Mouse (Mus musculus): Measurements from ENCODE around the gene B230118H07Rik. TPM values are rescaled to one million over a fixed set of nuclear protein-coding genes. Genes with fewer than 3 reads are reported as not detected.
"Not testable (repeated sequence)": the region's sequence is repeated elsewhere in the genome, so short reads cannot be mapped to it uniquely, and the experiment has no call there.

The B230118H07Rik gene
- polyA plus RNA-seq, 1 experiment from 2014 or later = 58.7 TPM

- Histone ChIP-seq H3K36me3 (no peaks in the 10 kb centered on the region), H3K27me3 (no peaks in the 10 kb centered on the region), H3K9me3 (replicated peaks) (no peaks in the 10 kb centered on the region), H3K4me2 (no peak overlapping the region), H3K4me1 (peaks cover 4% of the 10 kb centered on the region; the same call in 1 of the 2 replicates), H3K4me3 (replicated peaks) (no peak overlapping the region), H3K9ac (no peak overlapping the region), H3K27ac (peak overlapping the region; percentile 56; the same call in 1 of the 2 replicates)
- peak; percentile 52 for ATAC-seq (replicated peaks; ENCODE audit: low FRiP score)
- WGBS = 51% methylated on average over 8 of the region's 8 CpGs
Measured at GRCm38 (mm10) chr2:101543704-101544417, 105.5 kb downstream of the B230118H07Rik start.

- H3K27ac ChIP-seq; H3K4me1 ChIP-seq; ATAC-seq (replicated peaks; ENCODE audit: low FRiP score); H3K9me3 ChIP-seq (replicated peaks); H3K27me3 ChIP-seq; H3K4me3 ChIP-seq (replicated peaks); H3K4me2 ChIP-seq; H3K36me3 ChIP-seq; H3K9ac ChIP-seq: not testable (repeated sequence)
- 90% methylated on average over 6 of the region's 6 CpGs for WGBS
Measured at GRCm38 (mm10) chr2:101536887-101537286, 112.4 kb downstream of the B230118H07Rik start.

GRCm38 (mm10) chr2:101533741-101534140 is 115.6 kb downstream of the B230118H07Rik start:
- Histone ChIP-seq H3K36me3 (no peaks in the 10 kb centered on the region), H3K9me3 (replicated peaks) (no peaks in the 10 kb centered on the region), H3K4me2 (no peak overlapping the region), H3K9ac (no peak overlapping the region), H3K4me3 (replicated peaks) (no peak overlapping the region), H3K4me1 (no peaks in the 10 kb centered on the region), H3K27ac (no peak overlapping the region), H3K27me3 (no peaks in the 10 kb centered on the region)
- 59% methylated on average over 2 of the region's 2 CpGs for WGBS
- no peak for ATAC-seq (replicated peaks; ENCODE audit: low FRiP score)

GRCm38 (mm10) chr2:101525503-101526381 is 123.6 kb downstream of the B230118H07Rik start:
- no peaks in the 10 kb centered on the region for H3K9me3 ChIP-seq (replicated peaks)
- no peak overlapping the region for H3K27ac ChIP-seq
- H3K4me1 ChIP-seq = no peaks in the 10 kb centered on the region
- H3K36me3 ChIP-seq = no peaks in the 10 kb centered on the region
- no peak overlapping the region for H3K4me2 ChIP-seq
- H3K4me3 ChIP-seq (replicated peaks) = no peak overlapping the region
- no peak overlapping the region for H3K9ac ChIP-seq
- no peak for ATAC-seq (replicated peaks; ENCODE audit: low FRiP score)
- H3K27me3 ChIP-seq = no peaks in the 10 kb centered on the region
- 71% methylated on average over 6 of the region's 6 CpGs for WGBS

GRCm38 (mm10) chr2:101525091-101525490 is 124.2 kb downstream of the B230118H07Rik start:
- H3K4me1 ChIP-seq = no peaks in the 10 kb centered on the region
- no peak overlapping the region for H3K4me3 ChIP-seq (replicated peaks)
- H3K27ac ChIP-seq = no peak overlapping the region
- no peaks in the 10 kb centered on the region for H3K27me3 ChIP-seq
- no peak overlapping the region for H3K9ac ChIP-seq
- no peaks in the 10 kb centered on the region for H3K9me3 ChIP-seq (replicated peaks)
- WGBS = 94% methylated on average over 4 of the region's 4 CpGs
- ATAC-seq (replicated peaks; ENCODE audit: low FRiP score) = no peak
- no peaks in the 10 kb centered on the region for H3K36me3 ChIP-seq
- H3K4me2 ChIP-seq = no peak overlapping the region

GRCm38 (mm10) chr2:101520503-101520902 is 128.8 kb downstream of the B230118H07Rik start:
- no peak overlapping the region for H3K4me3 ChIP-seq (replicated peaks)
- H3K27ac ChIP-seq = no peak overlapping the region
- WGBS = 80% methylated on average over 1 of the region's 1 CpGs
- no peaks in the 10 kb centered on the region for H3K27me3 ChIP-seq
- H3K36me3 ChIP-seq = no peaks in the 10 kb centered on the region
- ATAC-seq (replicated peaks; ENCODE audit: low FRiP score) = no peak
- H3K9me3 ChIP-seq (replicated peaks) = no peaks in the 10 kb centered on the region
- no peak overlapping the region for H3K4me2 ChIP-seq
- no peak overlapping the region for H3K9ac ChIP-seq
- no peaks in the 10 kb centered on the region for H3K4me1 ChIP-seq

- ATAC-seq (replicated peaks; ENCODE audit: low FRiP score) = no peak
- 96% methylated on average over 1 of the region's 1 CpGs for WGBS
- H3K9ac ChIP-seq = no peak overlapping the region
- no peaks in the 10 kb centered on the region for H3K4me1 ChIP-seq
- no peaks in the 10 kb centered on the region for H3K36me3 ChIP-seq
- no peaks in the 10 kb centered on the region for H3K27me3 ChIP-seq
- no peak overlapping the region for H3K4me3 ChIP-seq (replicated peaks)
- no peak overlapping the region for H3K27ac ChIP-seq
- no peaks in the 10 kb centered on the region for H3K9me3 ChIP-seq (replicated peaks)
- no peak overlapping the region for H3K4me2 ChIP-seq
Measured at GRCm38 (mm10) chr2:101519928-101520327, 129.4 kb downstream of the B230118H07Rik start.

Other genes starting within 250 kb of the B230118H07Rik start
- 0.10 TPM in 1 of 2 replicates, not detected in the other for gene Rag2, start 24.8 kb downstream of the B230118H07Rik start, polyA plus RNA-seq (2015; fragmentation: Nextera tagmentation; extraction: Ambion mirVana)
- 0.05 and 0.06 TPM in 2 replicates for gene Rag1, start within 50 bp of the B230118H07Rik start, polyA plus RNA-seq (2015; fragmentation: Nextera tagmentation; extraction: Ambion mirVana)
- 10.8 and 11.0 TPM in 2 replicates for gene Traf6, start 28.9 kb upstream of the B230118H07Rik start, polyA plus RNA-seq (2015; fragmentation: Nextera tagmentation; extraction: Ambion mirVana)
- gene Prr5l, start 233.5 kb upstream of the B230118H07Rik start, polyA plus RNA-seq (2015; fragmentation: Nextera tagmentation; extraction: Ambion mirVana) = 60.4 and 63.7 TPM in 2 replicates
- 59.2 and 65.6 TPM in 2 replicates for gene Commd9, start 236.7 kb upstream of the B230118H07Rik start, polyA plus RNA-seq (2015; fragmentation: Nextera tagmentation; extraction: Ambion mirVana)